Mouse (Mus musculus) ovary, adult 18-20 months (tissue): Measurements from ENCODE around the gene Znrf1.
"Not testable (repeated sequence)": the region's sequence is repeated elsewhere in the genome, so short reads cannot be mapped to it uniquely, and the experiment has no call there.

Experiments
- DNase-seq: peaks from one replicate; pipeline ENCODE4 v3.0.0; 2022; ENCODE audit warnings: low spot score, mixed read lengths

Gene Znrf1

GRCm38 (mm10) chr8:111536031-111536977 is at the start of gene Znrf1:
Gene Znrf1, plus strand, starts transcription at chr8:111536097.
- DNase-seq, result peak; percentile 60

- DNase-seq, result peak; percentile 17
Measured at GRCm38 (mm10) chr8:111490034-111490591, 45.8 kb upstream of the Znrf1 start.

- no peak for DNase-seq
Measured at GRCm38 (mm10) chr8:111491191-111491590, 44.7 kb upstream of the Znrf1 start.

GRCm38 (mm10) chr8:111492508-111492907 is 43.4 kb upstream of the Znrf1 start:
- DNase-seq, result no peak

- DNase-seq, result no peak
Measured at GRCm38 (mm10) chr8:111493176-111493575, 42.7 kb upstream of the Znrf1 start.

- no peak for DNase-seq
Measured at GRCm38 (mm10) chr8:111496326-111496725, 39.6 kb upstream of the Znrf1 start.

- DNase-seq, result not testable (repeated sequence)
Measured at GRCm38 (mm10) chr8:111498249-111498648, 37.6 kb upstream of the Znrf1 start.

GRCm38 (mm10) chr8:111501724-111502464 is 34.0 kb upstream of the Znrf1 start:
- no peak for DNase-seq

GRCm38 (mm10) chr8:111508566-111508965 is 27.3 kb upstream of the Znrf1 start:
- no peak for DNase-seq

- DNase-seq, result no peak
Measured at GRCm38 (mm10) chr8:111509278-111509677, 26.6 kb upstream of the Znrf1 start.

- DNase-seq, result no peak
Measured at GRCm38 (mm10) chr8:111510401-111510800, 25.5 kb upstream of the Znrf1 start.

- DNase-seq, result no peak
Measured at GRCm38 (mm10) chr8:111512941-111513340, 23.0 kb upstream of the Znrf1 start.

- DNase-seq, result no peak
Measured at GRCm38 (mm10) chr8:111513446-111513845, 22.5 kb upstream of the Znrf1 start.

GRCm38 (mm10) chr8:111516451-111517035 is 19.4 kb upstream of the Znrf1 start:
- no peak for DNase-seq

GRCm38 (mm10) chr8:111517466-111517865 is 18.4 kb upstream of the Znrf1 start:
- no peak for DNase-seq

- peak; percentile 96 for DNase-seq
Measured at GRCm38 (mm10) chr8:111521713-111522429, 14.0 kb upstream of the Znrf1 start, which contains the start of gene Wdr59. Gene Wdr59, minus strand, starts transcription at chr8:111522092.

GRCm38 (mm10) chr8:111526403-111527024 is 9.4 kb upstream of the Znrf1 start:
- DNase-seq, result no peak

- no peak for DNase-seq
Measured at GRCm38 (mm10) chr8:111527149-111527548, 8.7 kb upstream of the Znrf1 start.

GRCm38 (mm10) chr8:111528071-111528470 is 7.8 kb upstream of the Znrf1 start:
- no peak for DNase-seq

GRCm38 (mm10) chr8:111531191-111531590 is 4.7 kb upstream of the Znrf1 start:
- DNase-seq, result no peak

GRCm38 (mm10) chr8:111531621-111532020 is 4.3 kb upstream of the Znrf1 start:
- no peak for DNase-seq
